Mouse (Mus musculus): ENCODE data around the gene Selenos.

Gene Selenos

GRCm38 (mm10) chr7:66087652-66088051 is 8.2 kb downstream of the Selenos start:
- no peak for DNase-seq (ENCODE audit: low spot score)

- no peak for DNase-seq (ENCODE audit: low spot score)
These were observed 8.6 kb downstream of the Selenos start for GRCm38 (mm10) chr7:66088077-66088476.

- DNase-seq (ENCODE audit: low spot score), result no peak
These were observed 11.3 kb downstream of the Selenos start for GRCm38 (mm10) chr7:66090676-66091190.

GRCm38 (mm10) chr7:66091553-66091952 is 12.1 kb downstream of the Selenos start:
- no peak for DNase-seq (ENCODE audit: low spot score)

- DNase-seq (ENCODE audit: low spot score), result no peak
These were observed 13.2 kb downstream of the Selenos start for GRCm38 (mm10) chr7:66092656-66093055.

GRCm38 (mm10) chr7:66094141-66094540 is 14.7 kb downstream of the Selenos start:
- no peak for DNase-seq (ENCODE audit: low spot score)

GRCm38 (mm10) chr7:66098803-66099202 is 19.4 kb downstream of the Selenos start:
- no peak for DNase-seq (ENCODE audit: low spot score)

- peak; percentile 86 for DNase-seq (ENCODE audit: low spot score)
These were observed 22.4 kb downstream of the Selenos start for GRCm38 (mm10) chr7:66101866-66102265.

- no peak for DNase-seq (ENCODE audit: low spot score)
These were observed 25.1 kb downstream of the Selenos start for GRCm38 (mm10) chr7:66104531-66104930.

- no peak for DNase-seq (ENCODE audit: low spot score)
These were observed 26.3 kb downstream of the Selenos start for GRCm38 (mm10) chr7:66105771-66106170.

GRCm38 (mm10) chr7:66106581-66107056 is 27.2 kb downstream of the Selenos start:
- DNase-seq (ENCODE audit: low spot score), result no peak

GRCm38 (mm10) chr7:66107206-66107605 is 27.8 kb downstream of the Selenos start:
- DNase-seq (ENCODE audit: low spot score), result no peak

GRCm38 (mm10) chr7:66107930-66108329 is 28.5 kb downstream of the Selenos start:
- DNase-seq (ENCODE audit: low spot score), result peak; percentile 59

GRCm38 (mm10) chr7:66108961-66109854 is 29.8 kb downstream of the Selenos start, which contains the start of gene Chsy1:
Gene Chsy1, plus strand, starts transcription at chr7:66109515.
- DNase-seq (ENCODE audit: low spot score), result peak; percentile 93

GRCm38 (mm10) chr7:66109855-66110635 is 30.6 kb downstream of the Selenos start:
- DNase-seq (ENCODE audit: low spot score), result peak; percentile 54

- DNase-seq (ENCODE audit: low spot score), result peak; percentile 53
These were observed 31.2 kb downstream of the Selenos start for GRCm38 (mm10) chr7:66110636-66111112.

- DNase-seq (ENCODE audit: low spot score), result no peak
These were observed 31.8 kb downstream of the Selenos start for GRCm38 (mm10) chr7:66111211-66111610.

- no peak for DNase-seq (ENCODE audit: low spot score)
These were observed 34.1 kb downstream of the Selenos start for GRCm38 (mm10) chr7:66113561-66113960.

GRCm38 (mm10) chr7:66115821-66116343 is 36.4 kb downstream of the Selenos start:
- no peak for DNase-seq (ENCODE audit: low spot score)

GRCm38 (mm10) chr7:66116906-66117482 is 37.5 kb downstream of the Selenos start:
- no peak for DNase-seq (ENCODE audit: low spot score)

- no peak for DNase-seq (ENCODE audit: low spot score)
These were observed 38.6 kb downstream of the Selenos start for GRCm38 (mm10) chr7:66118046-66118445.

GRCm38 (mm10) chr7:66118796-66119195 is 39.3 kb downstream of the Selenos start:
- DNase-seq (ENCODE audit: low spot score), result no peak
